Mouse (Mus musculus) lung, embryonic 14.5 days (tissue): ENCODE results near the gene Gm3336. TPM values are rescaled to one million over a fixed set of nuclear protein-coding genes. Genes with fewer than 3 reads are reported as not detected.

Experiments used
- ATAC-seq: fragments of 200-750 bp; cut with Nextera tagmentation; 2 replicates; pipeline ENCODE4 v1.8.0; 2017; ENCODE audit warnings: mild to moderate bottlenecking, moderate TSS enrichment, moderate library complexity; ENCODE audit not compliant: insufficient read depth
- DNase-seq: peaks from one replicate; pipeline ENCODE4 v3.0.0-alpha.2; 2015
- H3K27ac ChIP-seq: fragments of 300-500 bp; sonication (generic); 2 replicates; pipeline ENCODE4 v1.5.1; 2014; ENCODE audit warnings: low read depth, mild to moderate bottlenecking, moderate library complexity
- H3K27me3 ChIP-seq: fragments of 300-500 bp; sonication (generic); 2 replicates; pipeline ENCODE4 v1.6.1; 2014; ENCODE audit warnings: low read length, control low read depth; ENCODE audit not compliant: insufficient read depth
- H3K36me3 ChIP-seq: fragments of 300-500 bp; sonication (generic); 2 replicates; pipeline ENCODE4 v1.6.1; 2014; ENCODE audit warnings: control low read depth; ENCODE audit not compliant: insufficient read depth
- H3K4me1 ChIP-seq: fragments of 300-500 bp; sonication (generic); 2 replicates; pipeline ENCODE4 v1.6.1; 2014; ENCODE audit warnings: antibody characterized with exemption, control low read depth; ENCODE audit not compliant: insufficient read depth
- H3K4me2 ChIP-seq: fragments of 300-500 bp; sonication (generic); 2 replicates; pipeline ENCODE4 v1.6.1; 2014; ENCODE audit warnings: mild to moderate bottlenecking
- H3K4me3 ChIP-seq: fragments of 300-500 bp; sonication (generic); 2 replicates; pipeline ENCODE4 v1.5.1; 2014; ENCODE audit warnings: low read depth, low read length
- H3K9ac ChIP-seq: fragments of 300-500 bp; sonication (generic); 2 replicates; pipeline ENCODE4 v1.6.1; 2014
- H3K9me3 ChIP-seq: fragments of 300-500 bp; sonication (generic); 2 replicates; pipeline ENCODE4 v1.6.1; 2016; ENCODE audit warnings: low read depth, low read length, control low read depth
- CTCF ChIP-seq: IDR thresholded peaks from 2 replicates; pipeline ENCODE4 v1.5.1; 2016; ENCODE audit warnings: antibody characterized with exemption, low read depth
- WGBS: fragments of 180-500 bp; shearing (Covaris S2); extraction: QIAGEN DNeasy Blood & Tissue Kit; methylation state at CpG from one replicate; pipeline ENCODE4 v1.1.7; 2014; 5-methylcytosine and 5-hydroxymethylcytosine counted together
- polyA plus RNA-seq: library from polyadenylated mRNA; unstranded; fragments of >200 nt; fragmentation: Nextera tagmentation; extraction: Ambion mirVana; gene quantifications from 2 replicates; pipeline ENCODE4 v1.2.1, GENCODE M21; 2014

The Gm3336 gene
- polyA plus RNA-seq, 1 experiment from 2014 or later = not detected

DNA sequence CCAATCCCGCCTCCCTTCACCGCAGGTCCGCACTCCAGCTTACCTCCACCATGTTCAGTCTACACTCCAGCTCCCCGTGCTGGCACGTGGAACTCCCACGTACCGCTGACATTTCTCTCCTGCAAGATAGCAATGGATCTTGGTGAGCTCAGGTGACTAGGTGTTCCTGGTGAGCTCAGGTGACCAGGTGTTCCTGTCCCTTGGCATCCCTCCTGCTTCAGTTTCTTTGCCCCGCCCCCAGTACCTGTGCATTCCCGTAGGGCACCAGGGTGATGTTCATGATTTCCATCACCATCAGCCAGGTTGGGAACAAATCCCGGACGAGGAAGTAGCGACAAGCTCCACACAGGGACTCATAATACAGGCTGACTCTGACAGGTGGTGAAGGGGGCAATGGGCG lies 46.3 kb downstream of the Gm3336 start:
- TF ChIP-seq CTCF = no peak
- H3K27me3 ChIP-seq = no peaks in the 10 kb centered on the region
- H3K4me1 ChIP-seq = peaks cover 6% of the 10 kb centered on the region; the same call in 1 of the 2 replicates
- no peak overlapping the region for H3K27ac ChIP-seq
- H3K4me2 ChIP-seq = no peak overlapping the region
- peaks cover 25% of the 10 kb centered on the region for H3K36me3 ChIP-seq
- no peak for DNase-seq
- no peak overlapping the region for H3K9ac ChIP-seq
- no peak for ATAC-seq
- H3K9me3 ChIP-seq = no peaks in the 10 kb centered on the region
- 90% methylated on average over 13 of the region's 13 CpGs for WGBS
- no peak overlapping the region for H3K4me3 ChIP-seq

DNA sequence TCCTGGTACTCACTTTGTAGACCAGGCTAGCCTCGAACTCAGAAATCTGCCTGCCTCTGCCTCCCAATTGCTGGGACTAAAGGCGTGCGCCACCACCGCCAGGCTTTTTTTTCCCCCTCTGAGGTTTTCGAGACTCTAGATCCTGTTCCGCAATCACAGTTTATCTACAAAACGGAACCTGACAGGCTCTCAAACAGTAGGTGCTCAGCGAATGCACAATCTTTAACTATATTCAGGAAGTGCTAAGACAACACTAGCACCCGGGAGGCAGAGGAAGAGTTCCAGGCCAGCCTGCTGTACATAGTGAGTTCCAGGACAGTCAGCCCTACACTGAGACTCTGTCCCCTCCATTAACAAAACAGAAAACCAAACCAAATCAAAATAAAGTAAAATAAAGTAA lies 47.0 kb downstream of the Gm3336 start:
- no peaks in the 10 kb centered on the region for H3K27me3 ChIP-seq
- no peak overlapping the region for H3K27ac ChIP-seq
- peak overlapping the region; percentile 83 for H3K4me2 ChIP-seq
- DNase-seq (no peak), ATAC-seq (no peak)
- H3K4me1 ChIP-seq = no peaks in the 10 kb centered on the region
- H3K36me3 ChIP-seq = peaks cover 31% of the 10 kb centered on the region
- 68% methylated on average over 9 of the region's 9 CpGs for WGBS
- H3K4me3 ChIP-seq = peak overlapping the region; percentile 49
- TF ChIP-seq CTCF = no peak
- peak overlapping the region; percentile 58 for H3K9ac ChIP-seq
- H3K9me3 ChIP-seq = no peaks in the 10 kb centered on the region

DNA sequence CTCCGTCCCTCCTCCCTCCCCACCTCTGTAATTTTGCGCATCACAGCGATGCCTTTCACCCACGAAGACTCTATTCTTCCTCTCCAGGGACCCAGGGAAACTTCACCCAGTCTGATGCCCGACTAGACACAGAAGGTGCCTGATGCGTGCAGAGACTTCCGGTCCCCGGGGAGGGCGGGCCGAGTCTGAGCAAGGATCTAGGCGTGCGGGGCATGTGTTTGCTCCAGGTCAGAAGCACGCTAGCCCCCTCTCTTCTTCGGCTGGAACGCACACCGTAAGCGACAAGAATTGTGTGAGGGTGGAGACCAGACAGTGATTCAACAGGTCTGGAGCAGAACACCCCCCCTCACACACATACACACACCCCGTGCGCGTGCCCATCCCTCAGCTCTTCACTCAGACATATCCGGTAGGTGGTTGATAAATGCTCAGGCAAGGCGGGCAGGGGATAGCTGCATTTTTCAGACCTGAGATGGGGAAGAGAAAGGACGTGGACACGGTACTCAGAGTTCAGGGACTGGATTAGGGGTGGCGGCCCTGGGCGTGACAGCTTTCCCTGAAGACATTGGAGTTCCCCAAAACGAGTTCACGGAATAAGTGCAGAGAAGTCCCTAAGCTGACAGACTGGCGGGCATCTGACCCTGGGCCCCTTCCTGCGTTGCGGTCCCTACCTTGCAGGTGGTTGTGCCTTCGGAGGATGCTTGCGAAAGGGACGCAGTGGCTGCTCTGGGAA lies 47.7 kb downstream of the Gm3336 start:
- H3K4me3 ChIP-seq = peak overlapping the region; percentile 49
- H3K27me3 ChIP-seq = no peaks in the 10 kb centered on the region
- no peaks in the 10 kb centered on the region for H3K4me1 ChIP-seq
- H3K27ac ChIP-seq = peak overlapping the region; percentile 26
- peak overlapping the region; percentile 83 for H3K4me2 ChIP-seq
- ATAC-seq (no peak), DNase-seq (peak; percentile 59)
- H3K36me3 ChIP-seq = peaks cover 38% of the 10 kb centered on the region
- 0 out of 2 replicates have a peak, but pooled peaks have one; percentile 1 for TF ChIP-seq CTCF
- under 1% methylated on average over 34 of the region's 34 CpGs for WGBS
- peak overlapping the region; percentile 58 for H3K9ac ChIP-seq
- H3K9me3 ChIP-seq = no peaks in the 10 kb centered on the region

DNA sequence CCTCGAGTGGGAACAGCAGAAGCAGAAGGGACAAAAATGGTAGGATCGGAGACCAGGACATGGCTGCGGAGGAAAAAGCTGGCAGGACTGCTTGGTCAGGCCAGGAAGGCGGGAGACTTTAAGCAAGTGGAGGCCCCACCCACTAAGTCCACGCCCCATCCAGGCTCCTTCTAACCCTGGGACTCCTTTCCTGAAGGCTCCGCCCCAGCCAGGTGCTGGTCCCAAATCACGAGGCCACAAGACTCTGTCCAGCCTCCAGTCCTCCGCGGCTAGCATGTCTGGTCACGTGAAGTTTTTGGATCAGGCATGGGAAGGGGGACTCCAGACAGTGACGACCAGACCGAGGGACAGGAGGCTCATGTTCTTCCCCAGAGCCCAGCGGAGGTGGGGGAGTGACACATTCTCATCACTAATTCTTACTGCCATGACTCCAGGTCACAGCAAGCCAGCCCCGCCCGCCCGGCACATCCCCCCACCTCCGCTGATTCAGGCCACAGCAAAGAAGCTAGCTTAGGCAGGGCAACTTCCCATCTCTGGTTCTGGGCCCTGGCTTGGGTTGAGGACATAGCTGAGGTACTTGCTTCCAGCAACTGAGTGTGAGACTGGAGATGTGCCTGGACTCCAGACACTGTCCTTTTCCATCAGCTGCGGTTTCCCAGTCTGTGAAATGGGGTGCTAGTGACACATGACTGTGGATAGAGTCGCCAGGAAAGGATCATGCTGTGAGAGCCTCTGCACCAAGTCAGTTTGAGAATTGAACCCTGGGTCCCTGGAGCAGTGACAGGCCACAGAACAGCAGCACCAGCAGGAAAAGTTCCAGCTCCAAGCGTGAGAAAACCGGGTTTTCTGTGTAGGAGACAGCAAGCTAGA lies 48.5 kb downstream of the Gm3336 start:
- no peak for TF ChIP-seq CTCF
- Histone ChIP-seq H3K9me3 (no peaks in the 10 kb centered on the region), H3K4me2 (peak overlapping the region; percentile 83), H3K27ac (peak overlapping the region; percentile 26), H3K4me3 (peak overlapping the region; percentile 49), H3K27me3 (no peaks in the 10 kb centered on the region), H3K9ac (peak overlapping the region; percentile 58), H3K4me1 (no peaks in the 10 kb centered on the region), H3K36me3 (peaks cover 45% of the 10 kb centered on the region)
- ATAC-seq = peak; percentile 67
- 6% methylated on average over 21 of the region's 21 CpGs for WGBS
- DNase-seq = peak; percentile 85

DNA sequence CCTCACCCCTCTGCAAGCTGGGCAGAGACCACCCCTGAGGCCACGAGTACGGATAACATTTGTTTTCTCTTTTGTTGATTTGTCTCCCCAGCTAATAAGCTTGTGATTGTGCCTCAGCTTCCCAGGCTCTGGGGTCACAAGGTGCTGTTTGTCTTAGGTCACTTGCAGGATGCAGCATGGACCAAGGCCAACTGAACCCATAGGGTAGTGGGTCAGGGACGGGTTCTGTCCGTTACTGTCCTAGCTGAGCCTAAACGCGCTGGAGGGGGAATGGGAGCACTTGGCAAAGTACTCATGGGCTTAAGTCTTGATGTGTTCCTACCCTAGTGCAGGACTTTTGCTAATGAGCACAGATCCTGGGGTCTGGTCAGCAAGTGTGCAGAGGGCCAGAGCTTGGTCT lies 49.2 kb downstream of the Gm3336 start:
- no peak overlapping the region for H3K4me2 ChIP-seq
- peaks cover 52% of the 10 kb centered on the region for H3K36me3 ChIP-seq
- WGBS = 75% methylated on average over 6 of the region's 6 CpGs

DNA sequence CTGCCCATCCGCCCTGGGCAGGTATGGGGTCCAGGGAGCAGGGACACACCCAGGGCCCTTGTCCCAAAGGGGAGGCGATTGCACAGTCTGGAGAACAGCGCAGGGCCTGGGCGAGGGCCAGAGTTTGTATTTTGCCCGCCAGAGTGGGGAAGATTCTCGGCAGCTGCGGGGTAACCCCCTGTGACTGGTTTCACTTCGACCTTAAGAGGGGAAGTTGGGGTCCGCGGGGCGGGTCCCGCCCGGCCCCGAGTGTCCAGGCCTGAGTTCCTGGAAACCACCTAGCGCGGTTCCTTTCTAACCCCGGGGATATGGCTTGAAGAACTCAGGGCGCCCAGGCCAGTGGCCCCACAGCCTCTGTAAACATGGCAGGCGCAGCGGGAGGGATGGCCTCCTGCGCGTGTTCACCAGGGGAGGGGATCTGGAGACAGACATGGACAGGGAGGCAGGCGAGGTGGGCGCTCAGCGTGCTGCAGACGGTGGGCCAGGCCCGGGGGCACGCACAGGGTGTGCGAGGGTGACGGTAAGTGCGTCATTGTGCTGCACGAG lies 50.0 kb downstream of the Gm3336 start:
- WGBS = 92% methylated on average over 32 of the region's 32 CpGs
- H3K4me1 ChIP-seq = no peaks in the 10 kb centered on the region
- H3K9me3 ChIP-seq = no peaks in the 10 kb centered on the region
- TF ChIP-seq CTCF = no peak
- H3K27me3 ChIP-seq = no peaks in the 10 kb centered on the region
- DNase-seq = no peak
- no peak overlapping the region for H3K4me2 ChIP-seq
- no peak overlapping the region for H3K27ac ChIP-seq
- peaks cover 54% of the 10 kb centered on the region for H3K36me3 ChIP-seq
- H3K9ac ChIP-seq = no peak overlapping the region
- no peak overlapping the region for H3K4me3 ChIP-seq
- no peak for ATAC-seq

More for the DNA sequence above, 49.2 kb downstream of the Gm3336 start:
- H3K4me1 ChIP-seq = no peaks in the 10 kb centered on the region
- TF ChIP-seq CTCF = no peak
- no peaks in the 10 kb centered on the region for H3K27me3 ChIP-seq
- H3K4me3 ChIP-seq = no peak overlapping the region
- no peaks in the 10 kb centered on the region for H3K9me3 ChIP-seq
- H3K9ac ChIP-seq = no peak overlapping the region
- DNase-seq (no peak), ATAC-seq (no peak)
- no peak overlapping the region for H3K27ac ChIP-seq

DNA sequence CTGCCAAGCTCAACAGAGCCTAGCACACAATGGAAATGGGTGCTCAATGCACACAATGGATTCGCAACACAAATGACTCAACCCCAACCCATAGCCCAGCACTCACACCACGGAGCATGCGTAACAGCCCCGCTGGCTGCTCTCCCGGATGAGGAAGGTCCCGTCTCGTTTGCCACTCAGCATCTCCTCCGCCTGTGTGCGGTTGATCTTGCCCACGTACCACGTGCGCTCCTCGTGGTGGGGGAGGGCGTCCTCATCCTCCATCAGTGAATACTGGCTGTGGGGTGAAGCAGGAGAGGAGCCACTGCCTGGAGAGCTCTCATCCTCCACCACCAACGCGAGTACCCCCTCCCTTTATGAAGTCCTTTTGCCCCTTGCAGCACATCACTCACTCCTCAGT lies 50.6 kb downstream of the Gm3336 start:
- no peak for TF ChIP-seq CTCF
- H3K4me3 ChIP-seq = no peak overlapping the region
- H3K27ac ChIP-seq = no peak overlapping the region
- ATAC-seq = no peak
- no peak overlapping the region for H3K9ac ChIP-seq
- H3K4me1 ChIP-seq = no peaks in the 10 kb centered on the region
- no peak for DNase-seq
- H3K36me3 ChIP-seq = peaks cover 61% of the 10 kb centered on the region
- H3K9me3 ChIP-seq = no peaks in the 10 kb centered on the region
- no peaks in the 10 kb centered on the region for H3K27me3 ChIP-seq
- H3K4me2 ChIP-seq = no peak overlapping the region
- 79% methylated on average over 16 of the region's 16 CpGs for WGBS
